Mouse (Mus musculus) ovary, adult 2 months (tissue): ENCODE measurements around the gene Slc5a7. TPM values are rescaled to one million over a fixed set of nuclear protein-coding genes. Genes with fewer than 3 reads are reported as not detected.

Experiments used
- polyA plus RNA-seq: library from polyadenylated mRNA; depleted of rRNA; stranded (reverse); fragments of >200 nt; gene quantifications from 2 replicates; pipeline ENCODE4 v1.2.3, GENCODE M21; 2012; rRNA removed

The Slc5a7 gene
- 0.15 and 0.26 TPM in 2 replicates for polyA plus RNA-seq

GRCm38 (mm10) chr17:54298934-54299333 lies at the start of gene Slc5a7:
Gene Slc5a7 (minus strand): TSS chr17:54299034.

